Mouse (Mus musculus): ENCODE measurements around the gene Grb2.

Grb2 gene

DNA sequence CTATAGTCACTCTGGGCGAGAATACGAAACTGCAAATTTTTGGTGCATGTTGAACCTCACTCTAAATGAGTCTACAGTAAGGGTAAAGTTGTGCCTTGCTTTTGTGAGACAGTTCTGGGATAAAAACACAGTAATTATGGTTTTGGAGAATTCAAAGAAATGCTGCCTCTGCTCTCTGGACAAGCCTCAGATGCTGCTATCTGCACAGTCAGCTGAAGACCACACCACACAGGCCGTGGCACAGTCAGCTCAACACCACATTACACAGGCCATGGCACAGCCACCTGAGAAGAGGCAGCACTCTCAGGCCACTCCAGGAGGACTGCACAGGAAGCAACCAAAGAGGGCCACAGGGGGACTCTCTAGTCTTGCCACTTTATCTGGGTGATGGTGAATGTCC lies 26.0 kb downstream of the Grb2 start:
- no peak for TF ChIP-seq GATA4 (IDR thresholded peaks at IDR 0.05; ENCODE audit: insufficient replicate concordance, low read length)

DNA sequence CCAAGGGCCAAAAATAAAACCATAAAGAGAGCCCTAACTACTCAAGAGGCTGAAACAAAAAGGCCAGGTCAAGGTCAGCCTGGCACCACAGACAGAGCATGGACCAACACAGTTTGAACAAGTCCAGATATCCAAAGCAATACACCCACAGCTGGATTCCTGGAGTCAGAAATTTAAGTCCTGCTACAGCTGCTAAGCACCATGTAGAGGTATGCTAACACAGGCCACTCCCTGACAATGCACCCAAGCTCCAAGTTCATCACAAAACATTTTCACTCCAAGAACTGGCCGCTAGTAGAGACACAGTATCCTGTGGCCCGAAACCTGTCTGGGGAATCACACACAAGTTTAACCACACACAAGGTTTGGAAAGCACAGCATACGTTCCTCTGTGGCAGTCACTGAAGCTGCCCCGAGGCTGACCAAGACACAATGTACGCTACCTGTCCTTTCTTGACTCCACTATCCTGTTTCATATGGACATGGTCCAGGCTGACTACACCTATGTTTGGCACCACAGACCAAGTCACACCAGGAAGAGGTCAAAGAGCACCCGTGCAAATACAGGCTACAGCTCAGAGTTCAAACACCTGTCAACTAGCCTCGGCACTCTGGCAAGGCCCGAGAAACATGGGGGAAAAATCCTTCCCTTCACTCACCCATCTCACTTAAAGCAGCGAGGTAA lies 28.7 kb downstream of the Grb2 start:
- no peak for TF ChIP-seq GATA4 (IDR thresholded peaks at IDR 0.05; ENCODE audit: insufficient replicate concordance, low read length)

DNA sequence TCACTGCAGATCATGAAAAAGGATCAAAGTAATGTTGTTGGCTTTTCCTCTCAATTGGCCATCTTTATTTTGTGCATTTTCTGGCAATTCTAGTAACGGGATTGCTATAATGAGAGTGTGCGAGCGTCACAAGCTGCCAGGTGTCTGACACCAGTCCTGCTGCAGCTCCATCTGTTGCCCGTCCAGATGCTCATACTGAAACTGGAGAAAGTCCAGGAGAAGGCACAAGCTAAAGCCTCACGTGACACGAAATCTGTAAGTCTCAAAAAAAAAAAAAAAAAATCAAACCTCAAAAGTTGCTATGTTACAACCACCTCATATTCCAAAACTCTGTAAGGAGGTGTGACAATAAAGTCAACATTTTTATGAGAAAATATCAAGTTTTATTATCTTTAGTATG lies 29.5 kb downstream of the Grb2 start:
- TF ChIP-seq GATA4 (IDR thresholded peaks at IDR 0.05; ENCODE audit: insufficient replicate concordance, low read length) = no peak

DNA sequence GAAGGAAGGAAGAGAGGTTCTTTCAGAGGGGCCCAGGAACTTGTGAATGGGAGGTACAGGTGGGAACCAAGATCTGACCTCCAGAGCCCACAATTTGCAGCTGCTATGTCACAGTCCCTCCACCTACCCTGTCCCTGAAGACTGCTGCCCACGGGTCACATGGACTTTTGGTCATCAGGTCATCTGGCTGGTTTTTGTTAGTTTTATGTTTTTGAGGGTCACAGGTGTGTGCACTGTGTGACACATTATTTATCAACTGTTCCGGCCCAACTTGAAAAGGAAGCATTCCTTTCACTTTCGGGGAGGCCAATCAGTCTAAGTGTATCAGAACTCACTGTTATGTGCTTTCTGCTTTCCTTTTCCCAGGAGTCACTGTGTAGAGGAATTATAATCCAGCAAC lies 30.9 kb downstream of the Grb2 start:
- TF ChIP-seq GATA4 (IDR thresholded peaks at IDR 0.05; ENCODE audit: insufficient replicate concordance, low read length) = no peak

DNA sequence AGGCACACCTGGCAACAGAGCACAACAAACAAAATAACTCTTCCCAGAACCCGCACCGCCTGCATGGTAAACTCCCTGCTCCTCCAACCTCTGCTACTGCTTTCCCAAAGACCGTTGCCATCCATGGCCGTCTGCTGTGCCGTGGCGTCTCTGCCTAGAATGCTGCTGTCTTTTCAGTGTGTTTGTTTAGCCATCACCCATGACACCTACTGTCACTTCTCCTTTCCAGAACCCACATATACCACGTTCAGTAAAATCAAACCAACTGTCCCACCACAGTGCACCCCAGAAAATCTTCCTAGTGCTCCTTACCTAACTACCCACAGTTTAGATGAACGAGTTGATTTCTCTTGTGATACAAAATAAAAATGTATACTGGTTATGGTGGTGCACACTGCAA lies 31.7 kb downstream of the Grb2 start:
- no peak for TF ChIP-seq GATA4 (IDR thresholded peaks at IDR 0.05; ENCODE audit: insufficient replicate concordance, low read length)

DNA sequence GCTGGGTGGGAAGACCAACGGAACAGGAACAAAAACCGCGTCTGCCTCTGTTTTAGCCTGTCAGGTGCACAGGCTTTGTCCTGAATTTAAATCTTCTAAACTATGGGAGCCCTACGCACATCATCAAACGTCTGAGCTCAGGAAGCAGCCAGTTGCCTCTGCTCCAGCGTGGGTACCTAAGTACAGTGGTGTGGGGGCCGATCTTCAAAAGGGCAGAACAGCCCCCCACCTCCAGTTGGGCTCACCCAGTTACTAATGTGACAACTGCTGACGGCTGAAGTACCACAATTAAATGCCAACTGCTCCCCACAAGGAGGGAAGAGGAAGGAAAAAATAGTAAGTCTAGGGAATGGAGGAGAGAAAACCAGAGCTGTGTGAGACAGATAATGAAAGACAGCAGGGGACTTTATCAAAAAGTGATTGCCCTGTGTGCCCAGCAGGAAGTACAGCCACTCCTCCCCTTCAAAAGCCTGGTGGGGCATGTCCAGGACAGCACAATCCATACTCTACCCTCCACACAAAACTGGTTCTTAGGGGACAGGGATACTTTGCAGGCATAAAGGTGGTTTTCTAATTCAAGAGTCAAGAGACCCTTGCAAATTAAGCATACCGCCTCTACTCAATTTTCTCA lies 34.0 kb downstream of the Grb2 start:
- TF ChIP-seq GATA4 (IDR thresholded peaks at IDR 0.05; ENCODE audit: insufficient replicate concordance, low read length) = no peak

DNA sequence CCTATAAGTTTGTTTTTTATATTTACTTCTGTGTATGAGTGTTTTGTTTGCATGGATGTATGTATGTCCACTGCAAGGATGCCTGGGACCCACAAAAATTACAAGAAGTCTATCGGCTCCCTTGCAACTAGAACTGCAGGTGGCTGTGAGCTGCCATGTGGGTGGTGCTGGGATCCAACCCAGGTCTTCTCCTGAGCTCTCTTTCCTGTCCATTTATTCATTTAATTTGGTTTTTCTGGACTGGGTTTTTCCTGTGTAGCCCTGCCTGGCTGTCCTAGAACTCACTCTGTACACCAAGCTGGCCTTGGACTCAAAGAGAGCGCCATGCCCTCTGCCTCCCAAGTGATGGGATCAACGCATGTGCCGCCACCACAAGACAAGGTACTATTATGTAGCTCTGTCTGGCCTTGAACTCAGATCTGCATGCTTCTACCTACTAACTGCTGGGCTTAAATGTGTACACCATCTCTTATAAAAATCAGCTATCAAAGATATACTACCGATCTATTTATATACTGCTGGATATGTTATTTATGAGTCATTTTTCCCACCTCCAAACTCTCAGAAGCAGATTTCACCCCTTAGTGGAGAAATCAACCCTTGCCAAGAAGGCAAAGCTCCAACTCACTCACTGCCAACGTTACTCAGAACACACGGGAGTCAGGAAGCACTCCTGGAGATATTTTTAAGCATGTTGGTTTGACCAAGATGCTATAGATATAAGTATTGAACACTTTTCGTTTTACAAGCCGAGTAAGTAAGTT lies 34.7 kb downstream of the Grb2 start:
- TF ChIP-seq GATA4 (IDR thresholded peaks at IDR 0.05; ENCODE audit: insufficient replicate concordance, low read length) = no peak

DNA sequence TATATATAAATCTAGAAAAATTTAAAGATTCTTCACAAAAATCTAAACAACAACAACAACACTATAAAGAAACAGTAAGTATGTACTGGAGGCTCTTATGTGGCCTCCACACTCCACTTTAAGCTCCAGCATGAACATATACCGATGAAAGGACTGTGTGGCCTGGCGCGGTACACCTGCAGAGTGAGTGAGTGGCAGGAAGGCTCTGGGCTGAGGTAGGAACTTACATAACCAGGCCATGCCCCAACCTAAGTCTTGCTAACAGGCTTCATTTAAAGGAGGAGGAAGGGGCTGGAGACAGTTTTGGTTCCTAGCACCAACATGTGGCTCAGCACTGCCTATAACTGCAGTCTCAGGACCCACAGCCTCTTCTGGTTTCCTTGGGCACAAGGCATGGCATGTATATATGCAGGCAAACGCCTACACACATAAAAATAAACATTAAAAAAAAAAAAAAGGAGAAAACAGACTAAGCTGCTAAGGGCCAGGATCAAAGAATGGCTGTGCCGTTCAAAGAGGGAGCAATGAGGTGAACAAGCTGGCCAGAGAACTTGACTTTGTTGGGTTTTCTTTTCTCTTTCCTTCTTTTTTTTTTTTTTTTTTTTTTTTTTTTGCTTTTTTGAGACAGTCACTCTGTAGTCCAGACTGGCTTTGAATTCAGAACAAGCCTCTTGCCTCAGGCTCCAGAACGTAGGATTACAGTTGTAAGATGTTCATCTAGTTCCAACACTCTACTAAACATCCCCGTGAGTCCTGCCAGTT lies 36.0 kb downstream of the Grb2 start:
- TF ChIP-seq GATA4 (IDR thresholded peaks at IDR 0.05; ENCODE audit: insufficient replicate concordance, low read length) = no peak

DNA sequence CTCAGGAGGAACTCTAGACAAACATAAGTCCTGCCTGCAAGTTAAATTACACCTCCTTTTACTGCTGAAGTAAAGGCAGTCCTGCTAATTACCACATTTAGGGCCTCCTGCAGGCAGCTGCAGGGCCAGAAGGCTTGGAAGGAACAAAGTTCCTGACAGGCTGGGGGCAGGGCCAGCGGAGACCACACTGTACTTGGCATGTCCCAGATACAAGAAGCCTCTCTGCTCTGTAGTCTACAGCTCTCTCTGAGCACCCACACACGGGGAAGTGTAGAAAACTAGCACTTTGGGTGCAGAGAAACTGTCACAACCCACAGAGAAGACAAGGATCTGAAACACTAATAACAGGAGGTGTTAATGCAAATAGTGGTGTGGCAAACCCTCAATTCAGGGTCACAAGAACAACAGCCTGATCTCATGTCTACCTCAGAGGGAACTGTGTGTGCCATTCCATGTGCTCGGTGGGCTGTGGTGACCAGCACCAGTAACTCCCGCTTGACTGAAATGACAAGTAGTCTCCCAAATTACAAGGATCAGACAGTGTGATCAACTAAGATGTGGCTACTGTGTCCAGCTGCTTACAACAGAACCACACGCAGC lies 37.8 kb downstream of the Grb2 start:
- no peak for TF ChIP-seq GATA4 (IDR thresholded peaks at IDR 0.05; ENCODE audit: insufficient replicate concordance, low read length)

DNA sequence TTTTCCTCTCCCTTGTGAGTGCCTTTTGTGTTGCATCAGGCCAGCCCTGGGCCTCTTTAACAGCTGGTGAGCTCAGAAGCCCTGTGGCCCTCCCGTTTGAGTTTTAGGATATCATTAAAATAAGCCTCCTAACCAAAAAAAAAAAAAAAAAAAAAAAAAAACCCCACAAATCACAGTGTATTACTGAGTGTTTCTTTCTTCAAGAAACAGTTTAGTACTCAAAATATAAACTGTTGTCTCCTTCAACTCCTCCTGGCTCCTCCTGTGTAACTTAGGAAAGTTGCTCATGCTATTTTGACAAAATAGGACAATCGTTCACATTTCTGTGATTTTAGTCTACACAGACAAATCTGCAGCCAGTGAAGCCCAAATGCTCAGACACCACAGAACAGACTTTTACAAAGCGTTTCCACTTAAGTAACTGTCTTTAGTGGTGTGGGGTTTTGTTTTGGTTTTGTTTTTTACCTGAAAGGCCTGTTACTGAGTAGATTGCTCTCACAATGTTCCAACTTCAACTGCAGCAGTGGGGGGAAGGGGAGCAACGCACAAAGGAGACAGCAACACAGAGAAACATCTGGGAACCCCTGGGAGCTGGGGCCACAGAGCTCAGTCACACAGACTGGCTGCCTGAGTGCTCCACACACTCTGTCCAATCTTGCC lies 44.6 kb downstream of the Grb2 start:
- no peak for TF ChIP-seq GATA4 (IDR thresholded peaks at IDR 0.05; ENCODE audit: insufficient replicate concordance, low read length)

DNA sequence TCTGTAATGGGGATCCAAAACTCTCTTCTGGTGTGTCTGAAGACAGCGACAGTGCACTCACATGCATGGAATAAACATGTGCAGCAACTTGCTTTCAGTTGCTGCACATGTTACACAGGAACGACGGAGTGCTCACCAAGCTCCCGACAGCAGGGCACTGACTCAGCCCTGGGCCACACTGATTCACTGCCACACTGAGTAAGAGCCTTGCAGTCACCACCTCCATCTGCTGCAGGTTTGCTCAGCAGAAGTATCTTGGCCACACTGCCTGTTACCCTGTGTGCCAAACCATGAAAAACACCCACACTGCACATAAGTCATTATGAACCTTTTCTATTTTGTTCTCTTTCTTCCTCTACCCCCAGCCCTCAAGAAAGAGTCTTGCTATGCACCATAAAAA lies 48.0 kb downstream of the Grb2 start:
- TF ChIP-seq GATA4 (IDR thresholded peaks at IDR 0.05; ENCODE audit: insufficient replicate concordance, low read length) = no peak

DNA sequence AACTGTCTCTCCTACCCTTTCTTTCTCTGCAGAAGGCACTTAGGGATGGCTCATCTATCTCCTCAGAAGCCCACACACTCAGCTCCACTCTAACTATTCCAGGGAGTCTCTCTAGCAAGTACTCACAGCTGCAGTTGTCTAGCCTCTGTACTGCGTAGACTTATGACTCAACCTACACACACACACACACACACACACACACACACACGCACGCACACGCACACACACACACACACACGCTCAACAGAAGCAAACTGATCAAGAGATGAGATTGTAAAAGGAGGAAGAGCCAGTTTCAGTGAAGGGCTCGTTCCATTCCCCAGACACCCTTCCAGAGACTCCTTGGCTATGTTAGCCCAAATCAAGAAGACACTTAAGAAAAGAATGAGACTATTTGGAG lies 49.9 kb downstream of the Grb2 start:
- TF ChIP-seq GATA4 (IDR thresholded peaks at IDR 0.05; ENCODE audit: insufficient replicate concordance, low read length) = no peak

DNA sequence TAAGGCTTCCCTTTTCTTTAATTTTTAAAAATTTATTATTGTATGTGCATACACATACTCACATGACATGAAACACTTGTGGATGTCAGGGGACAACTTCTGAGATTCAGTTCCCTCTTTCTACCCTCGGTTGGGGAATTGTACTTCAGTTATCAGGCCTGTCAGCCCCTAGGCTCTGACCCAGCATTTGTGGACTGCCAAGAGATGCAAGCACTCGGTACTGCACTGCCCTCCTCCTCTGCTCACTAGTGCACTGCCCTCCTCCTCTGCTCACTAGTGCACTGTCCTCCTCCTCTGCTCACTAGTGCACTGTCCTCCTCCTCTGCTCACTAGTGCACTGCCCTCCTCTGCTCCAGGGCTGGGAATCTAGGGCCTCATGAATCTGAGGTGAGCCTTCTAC lies 54.3 kb downstream of the Grb2 start:
- no peak for TF ChIP-seq GATA4 (IDR thresholded peaks at IDR 0.05; ENCODE audit: insufficient replicate concordance, low read length)

DNA sequence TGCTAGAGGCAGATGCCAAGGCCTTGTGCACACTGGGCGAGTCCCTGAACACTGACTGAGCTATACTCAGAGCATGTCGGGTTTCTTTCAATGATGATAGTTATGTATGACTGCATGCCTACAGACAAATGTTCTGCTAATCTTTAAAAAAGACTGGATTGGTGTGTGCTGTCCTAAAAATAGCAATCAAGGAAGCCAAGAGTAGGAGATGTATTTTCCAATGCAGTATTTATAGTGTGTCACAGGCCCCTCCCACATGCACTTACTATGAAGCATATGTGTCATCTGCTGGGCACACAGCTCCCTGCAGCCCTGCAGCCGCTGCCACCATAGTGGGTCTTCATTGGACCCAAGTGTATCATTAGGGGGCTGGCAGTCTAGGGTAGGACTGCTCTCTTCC lies 55.2 kb downstream of the Grb2 start:
- TF ChIP-seq GATA4 (IDR thresholded peaks at IDR 0.05; ENCODE audit: insufficient replicate concordance, low read length) = no peak

DNA sequence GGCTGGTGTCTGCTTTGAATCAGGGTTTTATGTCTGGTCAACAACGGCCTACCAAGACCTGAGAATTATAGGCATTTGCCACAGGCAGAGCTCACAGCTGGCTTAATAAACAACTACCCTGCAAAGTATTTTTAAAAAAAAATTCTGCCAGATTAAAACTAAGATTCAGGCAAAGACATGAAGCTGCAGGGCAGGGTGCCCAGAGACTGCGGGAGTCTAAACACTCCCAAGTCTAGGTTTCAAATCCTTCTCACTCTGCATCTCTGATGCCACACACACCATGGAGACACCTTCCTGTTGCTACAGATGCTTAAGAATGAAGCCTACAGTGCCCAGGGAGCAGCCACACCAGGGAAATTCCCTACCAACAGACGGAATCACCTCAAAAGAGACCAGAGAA lies 56.7 kb downstream of the Grb2 start:
- no peak for TF ChIP-seq GATA4 (IDR thresholded peaks at IDR 0.05; ENCODE audit: insufficient replicate concordance, low read length)
